Mouse (Mus musculus): Measurements from ENCODE around the gene Nedd9.

GRCm38 (mm10) chr13:41445067-41445808 lies 41.9 kb downstream of the Nedd9 start:
- TF ChIP-seq CTCF (IDR thresholded peaks at IDR 0.05; ENCODE audit: borderline replicate concordance, control insufficient read depth, extremely low read depth, insufficient read depth, low read length, poor library complexity): no peak
- TF ChIP-seq POLR2A (IDR thresholded peaks at IDR 0.05; ENCODE audit: control insufficient read depth, extremely low read depth, insufficient read depth, low read length, poor library complexity): no peak

Data from thymus, adult 2 months (tissue).